Mouse (Mus musculus): ENCODE measurements around the gene Dpt. TPM values are rescaled to one million over a fixed set of nuclear protein-coding genes. Genes with fewer than 3 reads are reported as not detected.

Dpt gene
- polyA plus RNA-seq, 1 experiment from 2014 or later: 0.04 TPM

- in situ Hi-C loops (cut with MboI; ENCODE audit: low pct_unique_long_range_greater_than_20kb): no loop called here
- ATAC-seq (peak; percentile 86), DNase-seq (ENCODE audit: low read depth, low spot score) (no peak)
- CTCF ChIA-PET: interaction anchor here (0.9 to 1.7 kb wide), 7 partner anchors 9 to 232 kb away, joined by 3 to 6 read pairs (median 3); no protein-coding TSS in a partner anchor
- POLR2A ChIA-PET: no interaction called here
- no peak for TF ChIP-seq CTCF (IDR thresholded peaks at IDR 0.05)
- H3K27me3 ChIP-seq: no peaks in the 10 kb centered on the region
Measured at GRCm38 (mm10) chr1:164862946-164863883, 66.8 kb downstream of the Dpt start.

GRCm38 (mm10) chr1:164864666-164865065 is 68.2 kb downstream of the Dpt start:
- DNase-seq (ENCODE audit: low read depth, low spot score): no peak
- CTCF ChIA-PET: interaction anchor here (1.7 kb wide), 1 partner anchor 8 kb away, joined by 4 read pairs; no protein-coding TSS in a partner anchor
- ATAC-seq: no peak
- POLR2A ChIA-PET: interaction anchor here (0.6 kb wide), 2 partner anchors 146 to 293 kb away, joined by 3 to 5 read pairs; no protein-coding TSS in a partner anchor
- in situ Hi-C loops (cut with MboI; ENCODE audit: low pct_unique_long_range_greater_than_20kb): no loop called here
- H3K27me3 ChIP-seq: no peaks in the 10 kb centered on the region
- no peak for TF ChIP-seq CTCF (IDR thresholded peaks at IDR 0.05)

GRCm38 (mm10) chr1:164870694-164871093 is 74.2 kb downstream of the Dpt start:
- POLR2A ChIA-PET: interaction anchor here (0.8 kb wide), 1 partner anchor 27 kb away, joined by 4 read pairs; no protein-coding TSS in a partner anchor
- CTCF ChIA-PET: interaction anchor here (1.1 kb wide), 1 partner anchor 13 kb away, joined by 5 read pairs; no protein-coding TSS in a partner anchor

More at GRCm38 (mm10) chr1:164870694-164871093, 74.2 kb downstream of the Dpt start:
- no peaks in the 10 kb centered on the region for H3K27me3 ChIP-seq
- ATAC-seq (no peak), DNase-seq (ENCODE audit: low read depth, low spot score) (no peak)
- in situ Hi-C loops (cut with MboI; ENCODE audit: low pct_unique_long_range_greater_than_20kb): no loop called here
- TF ChIP-seq CTCF (IDR thresholded peaks at IDR 0.05): peak; percentile 47

Other genes with a start within 250 kb of the Dpt start
- gene Xcl1, start 138.9 kb downstream of the Dpt start, polyA plus RNA-seq (2021): not detected